Mouse (Mus musculus) cerebellum, adult 9-11 months (tissue): ENCODE measurements around the gene Uchl3.

Experiments used
- DNase-seq: peaks from one replicate; pipeline ENCODE4 v3.0.0; 2022

Uchl3 gene

GRCm38 (mm10) chr14:101653581-101654525 lies at the start of gene Uchl3:
TSS of gene Uchl3 (plus strand) at chr14:101653967.
- peak; percentile 95 for DNase-seq

- DNase-seq, result no peak
Observed at GRCm38 (mm10) chr14:101605843-101606242, 47.9 kb upstream of the Uchl3 start.

GRCm38 (mm10) chr14:101607631-101608518 lies 45.9 kb upstream of the Uchl3 start:
- peak; percentile 74 for DNase-seq

DNA sequence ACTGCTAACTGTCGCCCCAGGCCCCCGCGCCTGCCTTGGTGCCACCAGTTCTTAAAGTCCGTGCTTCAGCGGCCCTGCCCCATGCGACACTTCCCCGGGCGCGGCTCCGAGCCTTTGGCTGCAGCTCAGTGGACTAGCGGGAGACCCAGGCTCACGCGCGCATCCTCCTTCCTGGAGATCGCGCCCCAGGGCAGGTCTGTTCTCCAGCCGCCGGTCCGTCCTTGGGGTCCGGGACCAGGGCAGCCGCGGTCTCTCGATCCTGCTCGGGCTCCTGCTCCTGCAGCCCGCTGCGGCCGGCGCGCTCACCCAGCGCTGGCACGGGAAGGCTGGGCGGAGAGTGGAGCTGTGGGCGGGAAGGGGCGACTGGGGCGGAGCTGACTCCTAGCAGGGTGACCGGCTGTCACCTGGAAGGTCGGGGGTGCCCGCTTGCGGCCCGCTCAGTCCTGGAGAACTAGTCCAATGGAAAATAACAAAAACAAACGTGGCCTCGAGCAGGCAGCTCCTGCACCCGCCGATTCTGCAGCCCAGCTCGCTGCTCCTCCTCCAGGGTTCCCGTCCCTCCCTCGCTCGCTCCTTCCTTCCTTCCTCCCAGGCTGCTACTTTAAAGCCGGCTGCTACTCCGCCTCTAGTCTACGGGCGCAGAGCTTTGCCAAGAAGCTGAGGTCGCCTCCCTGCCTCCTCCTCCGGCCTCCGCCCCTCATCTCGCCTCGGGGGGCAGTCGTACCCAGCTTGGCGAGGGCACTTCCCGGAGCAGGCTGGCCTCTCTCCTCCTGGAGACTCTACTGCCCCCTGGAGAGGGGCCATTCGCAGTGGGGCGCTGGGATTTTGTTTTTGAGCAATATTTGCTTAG lies 45.0 kb upstream of the Uchl3 start, which contains the start of gene Tbc1d4:
Gene Tbc1d4 (minus strand): TSS at position 673 of the 850 bp plus-strand sequence.
- DNase-seq, result peak; percentile 92

- DNase-seq, result no peak
Observed at GRCm38 (mm10) chr14:101610701-101611100, 43.1 kb upstream of the Uchl3 start.

DNA sequence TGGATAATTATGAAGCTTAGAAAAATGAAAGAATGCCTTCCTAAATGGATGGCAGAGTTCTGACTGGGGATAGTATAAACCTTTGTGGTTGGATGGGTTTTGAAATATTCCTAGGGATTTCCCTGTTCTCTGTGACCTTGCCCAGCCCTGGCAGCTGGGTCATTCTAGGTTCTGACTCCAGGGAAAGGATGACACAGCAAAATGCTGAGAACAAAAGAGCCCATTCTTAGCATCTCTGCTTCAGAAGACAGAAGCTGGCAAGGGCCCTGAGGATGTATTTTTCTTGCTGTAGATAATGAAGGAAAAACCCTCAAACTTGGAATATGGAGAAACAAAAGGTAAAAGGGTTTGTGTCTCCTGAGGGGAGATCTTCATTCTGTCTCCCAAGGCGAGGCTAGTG lies 40.6 kb upstream of the Uchl3 start:
- DNase-seq, result no peak

- no peak for DNase-seq
Observed at GRCm38 (mm10) chr14:101616178-101616577, 37.6 kb upstream of the Uchl3 start.

DNA sequence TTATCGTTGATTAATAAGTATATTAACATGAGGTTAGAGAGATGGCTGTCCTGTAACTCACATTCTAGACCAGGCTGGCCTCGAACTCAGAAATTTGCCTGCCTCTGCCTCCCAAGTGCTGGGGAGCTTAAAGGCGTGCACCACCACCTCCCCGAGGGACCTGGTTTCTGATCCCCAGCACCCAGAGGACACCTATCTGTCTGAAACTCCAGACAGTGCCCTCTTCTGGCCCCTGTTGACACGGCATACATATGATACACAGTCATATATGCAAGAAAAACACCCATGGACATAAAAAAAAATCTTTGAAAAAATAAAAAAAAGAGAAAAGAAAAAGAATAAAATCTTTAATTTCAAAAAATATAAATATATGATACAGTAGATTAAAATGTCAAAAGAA lies 36.1 kb upstream of the Uchl3 start:
- DNase-seq, result no peak

DNA sequence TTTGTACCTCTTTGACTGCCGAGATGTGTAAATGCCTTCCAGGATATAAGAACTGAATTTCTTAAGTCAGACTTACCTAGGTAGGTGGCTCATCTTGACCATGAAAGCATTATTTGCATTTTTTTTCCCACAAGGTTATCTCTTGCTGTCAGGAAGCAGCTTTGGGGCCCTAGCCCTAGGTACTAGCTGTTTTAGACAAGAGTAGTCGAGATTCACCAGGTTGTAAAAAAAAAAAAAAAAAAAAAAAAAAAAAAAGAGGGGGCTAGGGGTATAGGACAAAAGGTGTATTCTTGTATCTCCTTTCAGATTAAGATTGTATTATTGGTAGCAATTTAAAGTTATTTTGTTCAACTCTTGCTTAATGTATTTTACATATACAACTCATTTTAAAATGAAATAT lies 23.2 kb upstream of the Uchl3 start:
- no peak for DNase-seq

DNA sequence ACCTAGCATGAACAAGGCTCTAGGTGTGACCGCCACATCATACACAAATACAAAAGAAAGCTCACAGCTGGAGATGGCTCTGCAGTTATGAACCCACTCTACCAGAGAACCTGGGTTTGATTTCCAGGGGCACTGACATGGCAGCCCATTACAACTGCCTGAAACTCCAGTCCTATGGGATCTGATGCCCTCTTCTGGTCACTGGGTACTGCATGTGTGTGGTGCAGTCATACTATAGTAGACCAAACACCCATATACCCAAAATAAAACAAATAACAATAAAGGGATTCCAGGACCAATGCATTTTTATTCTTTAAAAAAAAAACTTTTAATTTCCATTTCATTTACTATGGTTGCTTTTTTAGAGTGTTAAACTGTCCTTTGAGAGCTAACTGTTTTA lies 18.0 kb upstream of the Uchl3 start:
- no peak for DNase-seq

DNA sequence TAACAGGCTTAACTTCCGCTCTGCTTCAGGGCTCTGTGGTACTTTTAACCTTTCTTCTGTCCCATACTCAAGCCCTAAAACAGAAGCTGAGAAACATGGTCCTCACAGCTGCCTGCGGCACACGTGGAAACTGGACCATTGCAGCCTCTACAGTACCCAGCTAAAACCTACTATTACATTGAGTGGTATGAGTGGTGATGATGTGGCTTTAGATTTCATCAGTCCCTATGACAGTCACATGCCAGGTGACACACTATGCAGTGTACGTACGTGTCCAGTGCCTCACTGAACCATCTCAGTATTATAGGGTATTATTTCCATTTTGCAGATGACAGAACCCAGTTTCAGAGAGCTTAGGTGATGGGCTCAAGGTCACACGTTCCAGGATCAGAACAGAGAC lies 16.4 kb upstream of the Uchl3 start:
- DNase-seq, result no peak

- peak; percentile 95 for DNase-seq
Observed at GRCm38 (mm10) chr14:101640153-101640843, 13.5 kb upstream of the Uchl3 start, which contains the start of gene Commd6. TSS of gene Commd6 (minus strand) at chr14:101640686.

DNA sequence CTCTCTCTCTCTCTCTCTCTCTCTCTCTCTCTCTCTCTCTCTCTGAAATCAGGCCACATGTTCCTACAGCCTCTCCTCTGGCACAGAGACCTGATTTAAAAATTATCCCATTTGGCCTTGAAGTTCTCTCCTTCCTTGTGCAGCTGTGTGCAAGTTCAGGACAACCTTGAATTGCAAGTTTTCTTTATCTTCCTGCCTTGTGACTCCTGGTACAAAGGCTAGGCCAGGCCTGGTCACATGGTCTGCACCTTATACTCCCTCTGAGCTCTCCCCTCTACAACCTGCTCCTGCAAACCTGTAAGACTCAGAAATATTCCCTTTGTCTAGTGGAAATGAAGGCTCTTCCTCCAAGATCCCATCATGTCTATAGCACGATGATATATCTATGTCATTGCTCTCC lies 8.8 kb upstream of the Uchl3 start:
- DNase-seq, result no peak

DNA sequence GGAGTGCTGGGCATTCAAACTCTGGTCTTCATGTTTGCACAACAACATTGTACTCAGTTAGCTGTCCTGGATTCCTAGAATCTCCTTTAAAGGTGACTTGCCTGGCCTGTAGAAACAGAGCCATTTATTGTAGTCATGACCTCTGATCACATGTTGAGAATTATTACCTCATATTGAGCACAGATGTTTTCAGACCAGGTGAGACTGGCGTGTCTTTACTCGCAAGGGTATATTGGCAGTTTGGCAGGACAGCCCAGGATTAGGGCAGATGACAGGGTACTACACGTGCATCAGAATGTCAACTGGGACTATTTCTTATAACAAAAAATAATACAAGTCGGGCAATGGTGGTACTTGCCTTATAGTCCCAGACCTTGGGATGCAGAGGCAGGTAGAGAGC lies 3.2 kb upstream of the Uchl3 start:
- no peak for DNase-seq

DNA sequence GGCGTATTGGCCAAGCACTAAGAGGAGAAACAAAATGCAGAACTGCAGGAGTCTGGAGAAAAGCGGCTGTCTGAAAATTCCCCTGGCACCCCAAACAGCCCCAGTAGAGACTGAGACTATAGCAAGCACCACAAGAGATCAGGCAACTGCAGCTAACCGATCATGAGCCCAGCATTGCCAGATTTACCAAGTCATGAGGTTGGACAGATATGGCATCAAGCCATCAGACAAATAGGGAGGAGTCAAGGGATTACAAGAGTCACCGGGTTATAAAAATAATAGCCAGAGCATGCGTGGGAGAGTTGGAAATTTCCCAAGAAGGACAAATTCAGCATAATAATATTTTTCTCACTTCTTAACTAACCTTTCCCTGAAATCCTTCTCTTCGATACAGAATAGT lies 1.2 kb upstream of the Uchl3 start:
- DNase-seq, result peak; percentile 30

DNA sequence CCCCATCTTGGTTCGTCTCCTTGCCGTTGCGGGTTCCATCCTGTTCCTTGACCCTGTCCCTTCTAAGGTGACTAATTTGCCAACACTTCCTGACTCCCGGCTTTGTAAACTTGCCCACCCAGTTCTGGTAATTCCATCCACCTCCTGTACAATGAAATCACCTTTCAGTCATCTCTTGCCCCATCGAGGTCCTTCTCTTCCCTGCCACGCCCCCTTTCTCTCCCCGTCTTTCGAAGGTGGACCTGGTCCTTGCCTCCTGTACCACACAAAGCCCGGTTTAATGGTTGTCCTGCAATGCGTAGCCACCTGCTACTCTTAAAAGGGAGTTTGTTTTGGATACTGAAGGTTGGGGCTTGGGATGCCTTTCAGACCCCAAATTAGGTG lies 751 bp downstream of the Uchl3 start:
- no peak for DNase-seq

DNA sequence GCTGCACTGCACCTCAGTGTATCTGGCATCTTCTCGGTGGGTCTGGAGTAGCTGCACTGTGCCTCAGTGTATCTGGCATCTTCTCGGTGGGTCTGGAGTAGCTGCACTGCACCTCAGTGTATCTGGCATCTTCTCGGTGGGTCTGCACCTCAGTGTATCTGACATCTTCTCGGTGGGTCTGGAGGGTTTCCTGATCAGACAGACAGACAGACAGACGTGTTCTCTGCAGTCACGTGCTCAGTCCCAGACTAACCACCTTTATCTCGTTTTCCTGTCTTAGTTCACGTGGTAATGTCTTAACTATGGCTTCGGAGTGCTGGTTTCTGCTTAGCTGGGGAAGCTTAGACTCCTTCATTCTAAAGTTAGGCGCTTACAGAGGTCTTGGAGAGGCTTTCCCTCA lies 2.5 kb downstream of the Uchl3 start:
- DNase-seq, result no peak

DNA sequence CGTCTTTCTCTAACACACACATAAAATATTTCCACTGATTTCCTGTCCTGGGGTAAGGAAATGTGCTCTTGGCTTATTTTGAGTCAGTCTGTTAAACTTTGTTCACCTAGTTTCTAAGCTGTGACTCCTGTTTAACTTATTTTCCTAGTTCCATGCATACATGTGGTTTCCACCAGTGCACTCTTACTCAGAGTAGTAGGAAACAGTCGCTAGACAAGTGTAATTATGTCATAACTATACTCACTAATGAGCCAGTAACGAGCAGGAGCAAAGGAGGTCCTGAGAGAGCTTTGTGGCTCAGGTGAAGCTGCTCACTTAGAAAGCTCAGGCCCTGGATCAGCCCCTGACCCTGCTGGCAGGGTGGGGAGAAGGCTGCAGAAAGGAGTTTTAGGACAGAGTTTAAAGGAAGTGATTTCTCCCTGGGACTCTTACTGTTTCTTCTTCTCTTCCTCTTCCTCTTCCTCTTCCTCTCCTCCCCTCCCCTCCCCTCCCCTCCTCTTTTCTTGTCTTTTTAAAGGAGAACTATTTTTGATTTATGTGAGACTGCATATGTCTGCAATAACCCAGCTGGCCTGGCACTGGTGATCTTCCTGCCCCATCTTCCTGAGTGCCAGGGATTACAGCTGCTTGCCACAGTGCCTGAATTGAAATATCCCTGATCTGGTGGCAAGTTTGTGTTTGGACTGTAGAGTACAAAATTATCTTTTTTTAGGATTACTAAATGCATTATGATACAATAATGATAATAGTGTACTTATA lies 8.1 kb downstream of the Uchl3 start:
- DNase-seq, result no peak

GRCm38 (mm10) chr14:101664274-101664673 lies 10.5 kb downstream of the Uchl3 start:
- no peak for DNase-seq

GRCm38 (mm10) chr14:101666056-101666455 lies 12.3 kb downstream of the Uchl3 start:
- DNase-seq, result no peak

DNA sequence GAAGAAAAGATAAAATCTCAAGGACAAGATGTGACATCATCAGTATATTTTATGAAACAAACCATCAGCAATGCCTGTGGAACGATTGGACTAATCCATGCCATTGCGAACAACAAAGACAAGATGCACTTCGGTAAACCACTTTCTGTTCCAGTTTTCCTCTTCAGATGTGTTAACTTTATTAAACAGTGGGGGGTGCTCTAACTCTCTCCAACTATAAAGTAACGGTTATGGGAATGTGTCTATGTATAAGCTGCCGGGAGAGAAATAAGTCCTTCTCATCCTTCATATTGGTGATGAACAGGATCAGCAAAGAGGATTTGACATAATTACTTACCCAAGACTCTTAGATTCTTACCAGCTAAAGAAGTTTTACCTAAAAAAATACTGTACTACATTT lies 12.8 kb downstream of the Uchl3 start:
- no peak for DNase-seq
